16 mouse cellular contexts compared by ENCODE assay signal in genomic region chr12:84567576-84567975, GRCm38 (mm10). TPM values are rescaled to one million over a fixed set of nuclear protein-coding genes. Genes with fewer than 3 reads are reported as not detected.
"Had no signal": no experiment of that assay in that cellular context is flagged by ENCODE, and none has a peak within 500 bp of the region (broad histone marks: within the 10 kb centered on the region; RNA-seq: fewer than 3 reads in every experiment).

No protein-coding gene starts in this region.

- DNase-seq: liver, embryonic 13.5 days; liver, postnatal 0 days; lung, adult 2 months; lung, postnatal 4 days; midbrain, embryonic 14.5 days; retina, postnatal 1 day; right cerebral cortex, adult 18-20 months; right cerebral cortex, postnatal 25 days; right cerebral cortex, postnatal 4 days; spleen, adult 18-20 months; thymus, adult 2 months; thymus, postnatal 25 days; thymus, postnatal 4 days had no signal

- ATAC-seq: liver, postnatal 0 days; lung, postnatal 0 days; midbrain, embryonic 16.5 days had no signal

RNA-seq across cellular contexts. Expression of gene Vsx2, which starts 2.0 kb away (rescaled TPM):
- total RNA-seq: megakaryocyte-erythroid progenitor cell, adult 5-6 weeks had no signal
